Mouse (Mus musculus) brain, embryonic 18.5 days (tissue): ENCODE results near the gene Rhobtb1.

Experiments
- DNase-seq: peaks from one replicate; pipeline ENCODE4 v3.0.0-alpha.2; 2012; ENCODE audit warnings: low read depth, low spot score

Gene Rhobtb1

GRCm38 (mm10) chr10:69210659-69211058 lies 59.4 kb downstream of the Rhobtb1 start:
- DNase-seq = no peak

- DNase-seq = no peak
Measured at GRCm38 (mm10) chr10:69211560-69211959, 60.3 kb downstream of the Rhobtb1 start.

- no peak for DNase-seq
Measured at GRCm38 (mm10) chr10:69211976-69212375, 60.7 kb downstream of the Rhobtb1 start.

GRCm38 (mm10) chr10:69212542-69213440 lies 61.6 kb downstream of the Rhobtb1 start, which contains the start of gene A930033H14Rik:
TSS of gene A930033H14Rik (minus strand) at chr10:69213098.
- peak; percentile 64 for DNase-seq

- DNase-seq = peak; percentile 30
Measured at GRCm38 (mm10) chr10:69213451-69213877, 62.2 kb downstream of the Rhobtb1 start.

- no peak for DNase-seq
Measured at GRCm38 (mm10) chr10:69213986-69214385, 62.8 kb downstream of the Rhobtb1 start.

- no peak for DNase-seq
Measured at GRCm38 (mm10) chr10:69217127-69217690, 66.0 kb downstream of the Rhobtb1 start.

GRCm38 (mm10) chr10:69218458-69219288 lies 67.4 kb downstream of the Rhobtb1 start:
- DNase-seq = no peak

GRCm38 (mm10) chr10:69219289-69219626 lies 68.0 kb downstream of the Rhobtb1 start:
- no peak for DNase-seq

GRCm38 (mm10) chr10:69220296-69220695 lies 69.1 kb downstream of the Rhobtb1 start:
- no peak for DNase-seq

- DNase-seq = no peak
Measured at GRCm38 (mm10) chr10:69221148-69221547, 69.9 kb downstream of the Rhobtb1 start.

GRCm38 (mm10) chr10:69221955-69222354 lies 70.7 kb downstream of the Rhobtb1 start:
- no peak for DNase-seq

GRCm38 (mm10) chr10:69223232-69223631 lies 72.0 kb downstream of the Rhobtb1 start:
- no peak for DNase-seq

- DNase-seq = no peak
Measured at GRCm38 (mm10) chr10:69224276-69224675, 73.0 kb downstream of the Rhobtb1 start.

GRCm38 (mm10) chr10:69225471-69225870 lies 74.2 kb downstream of the Rhobtb1 start:
- DNase-seq = no peak

GRCm38 (mm10) chr10:69225951-69226350 lies 74.7 kb downstream of the Rhobtb1 start:
- DNase-seq = no peak

GRCm38 (mm10) chr10:69237185-69237584 lies 86.0 kb downstream of the Rhobtb1 start:
- no peak for DNase-seq

GRCm38 (mm10) chr10:69237781-69238180 lies 86.5 kb downstream of the Rhobtb1 start:
- no peak for DNase-seq

- no peak for DNase-seq
Measured at GRCm38 (mm10) chr10:69238311-69238710, 87.1 kb downstream of the Rhobtb1 start.

- DNase-seq = no peak
Measured at GRCm38 (mm10) chr10:69240530-69240929, 89.3 kb downstream of the Rhobtb1 start.

GRCm38 (mm10) chr10:69245151-69245550 lies 93.9 kb downstream of the Rhobtb1 start:
- DNase-seq = no peak
